24 mouse cellular contexts compared by ENCODE assay signal in genomic region chr9:54782504-54782903, GRCm38 (mm10). TPM values are rescaled to one million over a fixed set of nuclear protein-coding genes. Genes with fewer than 3 reads are reported as not detected.
DNase-seq lines count a peak whose midpoint lies in the region; ATAC-seq lines count a peak whose summit lies in the region.
"Had no signal": no experiment of that assay in that cellular context is flagged by ENCODE, and none has a peak within 500 bp of the region (broad histone marks: within the 10 kb centered on the region; RNA-seq: fewer than 3 reads in every experiment).

No protein-coding gene starts in this region.

- H3K4me1 ChIP-seq in hindbrain, embryonic 10.5 days (replicated peaks), result peaks cover 33% of the 10 kb centered on the region
- no peaks in the 10 kb centered on the region for H3K4me1 ChIP-seq in hindbrain, embryonic 11.5 days (replicated peaks; ENCODE audit: control insufficient read depth, insufficient read depth, low read length)
- H3K4me1 ChIP-seq in lung, embryonic 16.5 days (replicated peaks; ENCODE audit: control insufficient read depth, insufficient read depth, low read length), result no peaks in the 10 kb centered on the region
- H3K4me1 ChIP-seq in limb, embryonic 10.5 days, result peaks cover 54% of the 10 kb centered on the region
- H3K4me1 ChIP-seq: neural tube, embryonic 15.5 days had no signal

- intact Hi-C loops in gastrocnemius, postnatal 36 days (cut with DNase I), result no loop called here

- no peak overlapping the region for H3K9ac ChIP-seq in hindbrain, embryonic 11.5 days (ENCODE audit: low read depth, low read length)
- H3K9ac ChIP-seq in lung, embryonic 16.5 days (ENCODE audit: low read length), result 0 out of 2 replicates have a peak overlapping the region, but pooled peaks have one; percentile 1
- H3K9ac ChIP-seq: forebrain, postnatal 0 days; hindbrain, embryonic 15.5 days; liver, postnatal 0 days; neural tube, embryonic 15.5 days had no signal

- no peaks in the 10 kb centered on the region for H3K9me3 ChIP-seq in hindbrain, embryonic 10.5 days
- H3K9me3 ChIP-seq in hindbrain, embryonic 11.5 days (ENCODE audit: control insufficient read depth, low read length), result no peaks in the 10 kb centered on the region
- H3K9me3 ChIP-seq in lung, embryonic 16.5 days (ENCODE audit: control insufficient read depth, low read length), result no peaks in the 10 kb centered on the region
- no peaks in the 10 kb centered on the region for H3K9me3 ChIP-seq in limb, embryonic 10.5 days (replicated peaks)
- H3K9me3 ChIP-seq: hindbrain, embryonic 15.5 days; neural tube, embryonic 15.5 days had no signal

- no peak for ATAC-seq in hindbrain, embryonic 11.5 days (ENCODE audit: low FRiP score)
- ATAC-seq in lung, embryonic 16.5 days (ENCODE audit: low read depth), result peak; percentile 69
- ATAC-seq: forebrain, postnatal 0 days; liver, postnatal 0 days had no signal

- H3K4me2 ChIP-seq in hindbrain, embryonic 11.5 days (replicated peaks; ENCODE audit: low read depth, low read length), result no peak overlapping the region
- H3K4me2 ChIP-seq in lung, embryonic 16.5 days (ENCODE audit: low read depth, low read length), result no peak overlapping the region
- H3K4me2 ChIP-seq: hindbrain, embryonic 15.5 days; neural tube, embryonic 15.5 days had no signal

- 61% methylated on average over 15 of the region's 15 CpGs for WGBS in hindbrain, embryonic 10.5 days
- 59% methylated on average over 15 of the region's 15 CpGs for WGBS in hindbrain, embryonic 11.5 days
- WGBS in lung, embryonic 16.5 days, result 39% methylated on average over 15 of the region's 15 CpGs
- 51% methylated on average over 15 of the region's 15 CpGs for WGBS in limb, embryonic 10.5 days

- 0 out of 2 replicates have a peak overlapping the region, but pooled peaks have one; percentile 23 for H3K27ac ChIP-seq in hindbrain, embryonic 10.5 days
- no peak overlapping the region for H3K27ac ChIP-seq in hindbrain, embryonic 11.5 days (ENCODE audit: low read depth, low read length)
- H3K27ac ChIP-seq in lung, embryonic 16.5 days (ENCODE audit: low read length), result no peak overlapping the region
- H3K27ac ChIP-seq in limb, embryonic 10.5 days, result peak overlapping the region; percentile 78
- H3K27ac ChIP-seq: hindbrain, embryonic 15.5 days; neural tube, embryonic 15.5 days had no signal

- no peak for DNase-seq in hindbrain, embryonic 10.5 days (ENCODE audit: low spot score)
- no peak for DNase-seq in hindbrain, embryonic 11.5 days (ENCODE audit: low spot score)
- DNase-seq in lung, adult 18-20 months, result no peak
- peak; percentile 58 for DNase-seq in limb, embryonic 10.5 days (ENCODE audit: low spot score)
- no peak for DNase-seq in gastrocnemius, postnatal 36 days
- DNase-seq in left cerebral cortex, adult 9 months (ENCODE audit: low spot score in 2 of 2), result no peak
- DNase-seq: adrenal gland, adult 8-10 months; B cell, adult 2 months; cerebellum, adult 11 months; cerebellum, postnatal 36 days; forebrain, postnatal 0 days; gastrocnemius, postnatal 10 days; kidney, adult 9 months; liver; liver, postnatal 0 days; midbrain, embryonic 14.5 days; right cerebral cortex, postnatal 4 days; thymus, adult 18-20 months had no signal

- no peak overlapping the region for H3K4me3 ChIP-seq in hindbrain, embryonic 10.5 days
- H3K4me3 ChIP-seq in hindbrain, embryonic 11.5 days (ENCODE audit: low read depth, low read length), result no peak overlapping the region
- H3K4me3 ChIP-seq in lung, embryonic 16.5 days (ENCODE audit: low read length), result no peak overlapping the region
- no peak overlapping the region for H3K4me3 ChIP-seq in limb, embryonic 10.5 days
- H3K4me3 ChIP-seq: hindbrain, embryonic 15.5 days; myocyte; neural tube, embryonic 15.5 days had no signal

- H3K27me3 ChIP-seq in hindbrain, embryonic 10.5 days (ENCODE audit: insufficient read depth, poor library complexity, severe bottlenecking), result no peaks in the 10 kb centered on the region
- no peaks in the 10 kb centered on the region for H3K27me3 ChIP-seq in hindbrain, embryonic 11.5 days (ENCODE audit: control insufficient read depth, insufficient read depth, low read length)
- H3K27me3 ChIP-seq in lung, embryonic 16.5 days (ENCODE audit: control insufficient read depth, insufficient read depth, low read depth, low read length), result no peaks in the 10 kb centered on the region
- no peaks in the 10 kb centered on the region for H3K27me3 ChIP-seq in limb, embryonic 10.5 days (ENCODE audit: low read depth, poor library complexity, severe bottlenecking)
- H3K27me3 ChIP-seq: hindbrain, embryonic 15.5 days; neural tube, embryonic 15.5 days had no signal

- no peaks in the 10 kb centered on the region for H3K36me3 ChIP-seq in hindbrain, embryonic 10.5 days
- no peaks in the 10 kb centered on the region for H3K36me3 ChIP-seq in hindbrain, embryonic 11.5 days (ENCODE audit: control insufficient read depth, insufficient read depth, low read length)
- no peaks in the 10 kb centered on the region for H3K36me3 ChIP-seq in lung, embryonic 16.5 days (ENCODE audit: control insufficient read depth, insufficient read depth, low read length)
- no peaks in the 10 kb centered on the region for H3K36me3 ChIP-seq in limb, embryonic 10.5 days
- H3K36me3 ChIP-seq: hindbrain, embryonic 15.5 days; neural tube, embryonic 15.5 days had no signal

RNA-seq across cellular contexts. Expression of gene Crabp1, which starts 18.0 kb away (rescaled TPM):
- 1,866 and 1,915 TPM in 2 replicates for polyA plus RNA-seq in hindbrain, embryonic 10.5 days (2016; fragmentation: Nextera tagmentation; extraction: Ambion mirVana)
- polyA plus RNA-seq in hindbrain, embryonic 11.5 days (2014; fragmentation: Nextera tagmentation; extraction: Ambion mirVana), result 1,117 and 1,232 TPM in 2 replicates
- 14.9 and 15.4 TPM in 2 replicates for polyA plus RNA-seq in lung, embryonic 16.5 days (2015; fragmentation: Nextera tagmentation; extraction: Ambion mirVana)
- 615 and 856 TPM in 2 replicates for polyA plus RNA-seq in limb, embryonic 10.5 days (2016; fragmentation: Nextera tagmentation; extraction: Ambion mirVana)
- total RNA-seq in gastrocnemius, postnatal 36 days (2021), result under 1 TPM in 1 of 2 experiments, not detected in 1; 0.79 TPM
- total RNA-seq: heart, adult 8-10 months; megakaryocyte progenitor cell, adult 5-6 weeks had no signal
- polyA plus RNA-seq: liver, postnatal 0 days had no signal

RNA-seq across cellular contexts. Expression of gene Wdr61, which starts 48.2 kb away (rescaled TPM):
- polyA plus RNA-seq in hindbrain, embryonic 10.5 days (2016; fragmentation: Nextera tagmentation; extraction: Ambion mirVana), result 150 and 174 TPM in 2 replicates
- 155 and 176 TPM in 2 replicates for polyA plus RNA-seq in hindbrain, embryonic 11.5 days (2014; fragmentation: Nextera tagmentation; extraction: Ambion mirVana)
- 139 and 146 TPM in 2 replicates for polyA plus RNA-seq in lung, embryonic 16.5 days (2015; fragmentation: Nextera tagmentation; extraction: Ambion mirVana)
- polyA plus RNA-seq in limb, embryonic 10.5 days (2016; fragmentation: Nextera tagmentation; extraction: Ambion mirVana), result 178 and 190 TPM in 2 replicates
- total RNA-seq in gastrocnemius, postnatal 36 days (2021), result 10 to 100 TPM; 17.9 to 18.2 TPM

Comparison
In these comparisons a context has a peak if more than half of its experiments do, and no peak if none do; other contexts are left out.
1. H3K27ac ChIP-seq: peak in hindbrain, embryonic 10.5 days (single experiment) and limb, embryonic 10.5 days (single experiment); none in hindbrain, embryonic 11.5 days (single experiment) and lung, embryonic 16.5 days (single experiment).
2. RNA of gene Crabp1, which starts 18.0 kb away (polyA plus RNA-seq): 1,866 to 1,915 TPM in hindbrain, embryonic 10.5 days, 1,117 to 1,232 TPM in hindbrain, embryonic 11.5 days and 615 to 856 TPM in limb, embryonic 10.5 days; 14.9 to 15.4 TPM in lung, embryonic 16.5 days; every median in the first group is over 10 times any median in the second.